Comparison of ENCODE assay signal across 8 mouse cellular contexts in the genomic region with DNA sequence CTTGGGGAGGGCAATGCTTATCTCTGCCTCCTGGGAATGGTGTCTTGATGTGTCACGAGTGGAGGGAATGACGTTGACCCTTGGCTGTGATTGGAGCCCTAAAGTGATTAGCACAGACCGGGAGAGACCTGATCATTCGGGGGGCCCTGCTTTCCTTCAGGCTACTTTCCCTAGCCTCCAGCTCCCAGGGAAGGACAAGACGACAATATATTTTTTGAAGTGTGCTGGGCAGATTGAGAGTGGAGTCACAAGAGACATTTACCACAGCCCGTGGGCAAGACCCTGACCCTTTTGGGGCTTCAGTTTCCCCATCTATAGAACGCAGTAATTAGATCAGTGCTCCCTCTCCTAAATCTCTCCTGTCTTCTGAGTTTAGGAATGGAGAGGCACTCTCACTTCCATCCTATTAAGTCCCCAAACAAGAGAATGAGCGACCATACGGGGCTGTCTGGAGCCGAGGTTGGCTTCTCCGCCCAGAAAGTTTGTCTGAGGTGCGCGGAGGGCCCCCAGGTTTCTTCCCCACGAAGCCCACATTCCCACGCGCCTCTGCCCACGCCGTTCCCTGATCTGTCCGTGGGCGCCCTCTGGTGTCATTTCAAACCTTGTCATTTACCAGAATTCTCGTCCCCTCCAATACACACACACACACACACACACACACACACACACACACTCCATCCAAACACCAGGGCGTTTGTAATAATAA. TPM values are rescaled to one million over a fixed set of nuclear protein-coding genes. Genes with fewer than 3 reads are reported as not detected.
DNase-seq lines count a peak whose midpoint lies in the region; ATAC-seq lines count a peak whose summit lies in the region.

No protein-coding gene starts in this region.

- H3K9me3 ChIP-seq in megakaryocyte, embryonic 14.5 days = peaks cover 32% of the 10 kb centered on the region
- H3K9me3 ChIP-seq in kidney, embryonic 14.5 days (ENCODE audit: control insufficient read depth, low read length) = no peaks in the 10 kb centered on the region
- H3K9me3 ChIP-seq in limb, embryonic 15.5 days = no peaks in the 10 kb centered on the region
- no peaks in the 10 kb centered on the region for H3K9me3 ChIP-seq in neural tube, embryonic 11.5 days (ENCODE audit: control insufficient read depth, low read length)

- no peak for ATAC-seq in megakaryocyte, adult 5-6 weeks (ENCODE audit: poor library complexity, severe bottlenecking)
- ATAC-seq in kidney, embryonic 14.5 days (ENCODE audit: low FRiP score, low TSS enrichment) = no peak
- ATAC-seq in limb, embryonic 15.5 days (ENCODE audit: insufficient number of reproducible peaks, low FRiP score, low TSS enrichment, low read depth) = no peak
- no peak for ATAC-seq in neural tube, embryonic 11.5 days (ENCODE audit: insufficient read depth, low FRiP score, low TSS enrichment)
- ATAC-seq in erythroblast, adult 5-6 weeks (replicated peaks; ENCODE audit: low FRiP score, poor library complexity, severe bottlenecking) = no peak

- peak; percentile 59 for DNase-seq in cerebellum, adult 9-10 months
- DNase-seq in frontal cortex, postnatal 36 days (ENCODE audit: low spot score in 2 of 2) = peak; percentile 67 to 70
- DNase-seq in neural tube, embryonic 11.5 days (ENCODE audit: low spot score) = peak; percentile 42

- H3K27ac ChIP-seq in kidney, embryonic 14.5 days (ENCODE audit: low read depth, low read length) = no peak overlapping the region
- no peak overlapping the region for H3K27ac ChIP-seq in limb, embryonic 15.5 days
- no peak overlapping the region for H3K27ac ChIP-seq in neural tube, embryonic 11.5 days (ENCODE audit: low read depth, low read length)

- H3K4me3 ChIP-seq in megakaryocyte, embryonic 14.5 days (replicated peaks) = peak overlapping the region; percentile 90
- H3K4me3 ChIP-seq in kidney, embryonic 14.5 days (ENCODE audit: low read length) = peak overlapping the region; percentile 55
- peak overlapping the region; percentile 54 for H3K4me3 ChIP-seq in limb, embryonic 15.5 days
- peak overlapping the region; percentile 48 for H3K4me3 ChIP-seq in neural tube, embryonic 11.5 days (ENCODE audit: low read depth, low read length)

- H3K36me3 ChIP-seq in megakaryocyte, embryonic 14.5 days (replicated peaks; ENCODE audit: low read length) = no peaks in the 10 kb centered on the region
- H3K36me3 ChIP-seq in kidney, embryonic 14.5 days (ENCODE audit: control insufficient read depth, insufficient read depth, low read length) = no peaks in the 10 kb centered on the region
- no peaks in the 10 kb centered on the region for H3K36me3 ChIP-seq in limb, embryonic 15.5 days
- H3K36me3 ChIP-seq in neural tube, embryonic 11.5 days (ENCODE audit: control insufficient read depth, insufficient read depth, low read length) = no peaks in the 10 kb centered on the region

- H3K27me3 ChIP-seq in megakaryocyte, embryonic 14.5 days (replicated peaks) = peaks cover 94% of the 10 kb centered on the region
- H3K27me3 ChIP-seq in kidney, embryonic 14.5 days (ENCODE audit: control insufficient read depth, insufficient read depth, low read length) = peaks cover 68% of the 10 kb centered on the region
- H3K27me3 ChIP-seq in limb, embryonic 15.5 days = peaks cover 86% of the 10 kb centered on the region
- peaks cover 77% of the 10 kb centered on the region for H3K27me3 ChIP-seq in neural tube, embryonic 11.5 days (ENCODE audit: control insufficient read depth, insufficient read depth, low read length)

- peak overlapping the region; percentile 99 for H3K4me2 ChIP-seq in kidney, embryonic 14.5 days (replicated peaks; ENCODE audit: low read depth, low read length)
- peak overlapping the region; percentile 100 for H3K4me2 ChIP-seq in limb, embryonic 15.5 days
- H3K4me2 ChIP-seq in neural tube, embryonic 11.5 days (ENCODE audit: low read depth) = peak overlapping the region; percentile 85; the same call in 1 of the 2 replicates

- H3K4me1 ChIP-seq in megakaryocyte, embryonic 14.5 days = peaks cover 17% of the 10 kb centered on the region
- H3K4me1 ChIP-seq in kidney, embryonic 14.5 days (ENCODE audit: control insufficient read depth, insufficient read depth, low read length) = peaks cover 7% of the 10 kb centered on the region; the same call in 1 of the 2 replicates
- peaks cover 16% of the 10 kb centered on the region for H3K4me1 ChIP-seq in limb, embryonic 15.5 days
- H3K4me1 ChIP-seq in neural tube, embryonic 11.5 days (ENCODE audit: control insufficient read depth, insufficient read depth, low read length) = peaks cover 6% of the 10 kb centered on the region; the same call in 1 of the 2 replicates

- 4% methylated on average over 22 of the region's 22 CpGs for WGBS in kidney, embryonic 14.5 days
- WGBS in limb, embryonic 15.5 days = 4% methylated on average over 22 of the region's 22 CpGs
- 2% methylated on average over 22 of the region's 22 CpGs for WGBS in neural tube, embryonic 11.5 days

- no peak overlapping the region for H3K9ac ChIP-seq in kidney, embryonic 14.5 days (ENCODE audit: low read depth, low read length)
- H3K9ac ChIP-seq in limb, embryonic 15.5 days = no peak overlapping the region
- no peak overlapping the region for H3K9ac ChIP-seq in neural tube, embryonic 11.5 days (ENCODE audit: low read length)

RNA-seq across cellular contexts. Expression of a gene that starts 15.2 kb away (rescaled TPM):
- polyA plus RNA-seq in megakaryocyte, embryonic 14.5 days (2012; ENCODE audit: insufficient read depth, low replicate concordance) = not detected in 2 replicates
- total RNA-seq in megakaryocyte, adult 5-6 weeks (2015) = not detected in 2 replicates
- total RNA-seq in megakaryocyte, adult 5-6 weeks (2017) = not detected in 2 replicates
- not detected in 2 replicates for polyA plus RNA-seq in kidney, embryonic 14.5 days (2014; fragmentation: Nextera tagmentation; extraction: Ambion mirVana)
- not detected in 2 replicates for polyA plus RNA-seq in limb, embryonic 15.5 days (2015; fragmentation: Nextera tagmentation; extraction: Ambion mirVana)
- polyA plus RNA-seq in neural tube, embryonic 11.5 days (2014; fragmentation: Nextera tagmentation; extraction: Ambion mirVana) = 16.4 and 23.0 TPM in 2 replicates
- not detected in 2 replicates for total RNA-seq in erythroblast, adult 5-6 weeks (2015; ENCODE audit: low replicate concordance)
- not detected in 2 replicates for total RNA-seq in erythroblast, adult 5-6 weeks (2017; ENCODE audit: low replicate concordance)

RNA-seq across cellular contexts. Expression of a gene that starts 15.5 kb away (rescaled TPM):
- polyA plus RNA-seq in megakaryocyte, embryonic 14.5 days (2012; ENCODE audit: insufficient read depth, low replicate concordance) = 11.9 TPM in 1 of 2 replicates, not detected in the other
- 15.3 and 17.7 TPM in 2 replicates for total RNA-seq in megakaryocyte, adult 5-6 weeks (2015)
- total RNA-seq in megakaryocyte, adult 5-6 weeks (2017) = 24.1 and 25.9 TPM in 2 replicates
- polyA plus RNA-seq in kidney, embryonic 14.5 days (2014; fragmentation: Nextera tagmentation; extraction: Ambion mirVana) = 64.9 and 73.6 TPM in 2 replicates
- 54.3 and 56.6 TPM in 2 replicates for polyA plus RNA-seq in limb, embryonic 15.5 days (2015; fragmentation: Nextera tagmentation; extraction: Ambion mirVana)
- 54.7 and 64.5 TPM in 2 replicates for polyA plus RNA-seq in neural tube, embryonic 11.5 days (2014; fragmentation: Nextera tagmentation; extraction: Ambion mirVana)
- total RNA-seq in erythroblast, adult 5-6 weeks (2015; ENCODE audit: low replicate concordance) = 9.6 and 9.8 TPM in 2 replicates
- total RNA-seq in erythroblast, adult 5-6 weeks (2017; ENCODE audit: low replicate concordance) = 9.2 and 9.8 TPM in 2 replicates

RNA-seq across cellular contexts. Expression of a gene that starts 33.2 kb away (rescaled TPM):
- polyA plus RNA-seq in megakaryocyte, embryonic 14.5 days (2012; ENCODE audit: insufficient read depth, low replicate concordance) = 29.4 and 48.1 TPM in 2 replicates
- 24.7 and 32.5 TPM in 2 replicates for total RNA-seq in megakaryocyte, adult 5-6 weeks (2015)
- 24.5 and 30.5 TPM in 2 replicates for total RNA-seq in megakaryocyte, adult 5-6 weeks (2017)
- 30.9 and 54.6 TPM in 2 replicates for polyA plus RNA-seq in kidney, embryonic 14.5 days (2014; fragmentation: Nextera tagmentation; extraction: Ambion mirVana)
- polyA plus RNA-seq in limb, embryonic 15.5 days (2015; fragmentation: Nextera tagmentation; extraction: Ambion mirVana) = 37.7 and 40.1 TPM in 2 replicates
- polyA plus RNA-seq in neural tube, embryonic 11.5 days (2014; fragmentation: Nextera tagmentation; extraction: Ambion mirVana) = 48.4 and 49.0 TPM in 2 replicates
- 13.8 and 14.0 TPM in 2 replicates for total RNA-seq in erythroblast, adult 5-6 weeks (2015; ENCODE audit: low replicate concordance)
- 9.5 and 13.4 TPM in 2 replicates for total RNA-seq in erythroblast, adult 5-6 weeks (2017; ENCODE audit: low replicate concordance)

Comparison
In these comparisons a context has a peak if more than half of its experiments do, and no peak if none do; other contexts are left out.
1. RNA of a gene that starts 15.2 kb away (polyA plus RNA-seq): 16.4 to 23.0 TPM in neural tube, embryonic 11.5 days; not detected in kidney, embryonic 14.5 days, not detected in megakaryocyte, embryonic 14.5 days and not detected in limb, embryonic 15.5 days; every median in the first group is over 10 times any median in the second.
2. Peak in every context shown above with its lines, with median percentiles within 50 percentile points of each other: H3K4me3 ChIP-seq, DNase-seq and H3K4me2 ChIP-seq.